Mouse (Mus musculus): ENCODE measurements at regions not wholly inside any gene's neighbourhood (a gene's known extent, or its start where the extent isn't known, plus 50 kb on each side); places are given as distances from the start of the nearest gene placed in this dataset.

DNA sequence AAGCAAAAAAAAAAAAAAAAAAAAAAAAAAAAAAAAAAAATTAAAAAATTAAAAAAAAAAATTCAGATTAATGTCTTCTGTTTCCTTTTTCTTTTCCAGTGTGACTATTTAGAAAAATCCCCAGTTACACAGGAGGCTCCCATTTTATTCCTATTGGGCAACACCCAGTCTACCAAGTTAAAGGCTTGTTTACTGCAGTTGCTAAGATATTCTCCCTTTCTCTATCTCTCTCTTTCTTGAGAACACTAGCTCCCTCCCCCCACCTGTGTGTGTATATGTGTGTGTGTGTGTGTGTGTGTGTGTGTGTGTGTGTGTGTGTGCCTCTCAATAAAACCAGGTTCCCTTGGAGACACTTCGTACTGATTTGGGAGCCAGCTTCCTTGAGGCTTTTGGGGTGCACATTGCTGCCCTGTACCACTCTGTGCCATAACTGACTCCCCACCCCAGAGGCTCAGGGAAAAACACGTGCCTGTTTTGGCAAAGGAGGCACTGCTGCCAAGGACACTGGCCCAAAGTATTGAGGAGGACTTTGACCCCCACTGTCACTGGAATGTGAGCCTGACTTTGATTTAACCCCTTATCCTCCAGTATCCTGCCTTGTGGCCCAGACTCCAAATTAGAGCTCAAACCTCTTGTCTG, 50.3 kb downstream of the Anapc15-ps start:
- 12% methylated on average over 2 of the region's 2 CpGs for WGBS
- Histone ChIP-seq H3K4me1 (ENCODE audit: control insufficient read depth, insufficient read depth, insufficient read length, low read length) (peaks cover 22% of the 10 kb centered on the region), H3K27ac (ENCODE audit: insufficient read depth, low read depth, low read length) (peak overlapping the region; percentile 33; the same call in 1 of the 2 replicates), H3K4me3 (ENCODE audit: low read depth, low read length) (no peak overlapping the region), H3K36me3 (ENCODE audit: control insufficient read depth, insufficient read depth, low read length) (no peaks in the 10 kb centered on the region), H3K27me3 (ENCODE audit: control insufficient read depth, insufficient read depth, low read length) (no peaks in the 10 kb centered on the region)
- TF ChIP-seq CTCF (IDR thresholded peaks at IDR 0.05; ENCODE audit: extremely low read depth, insufficient read length, insufficient replicate concordance, low read depth, low read length): no peak
- TF ChIP-seq POLR2A (IDR thresholded peaks at IDR 0.05; ENCODE audit: low read depth, low read length): no peak

DNA sequence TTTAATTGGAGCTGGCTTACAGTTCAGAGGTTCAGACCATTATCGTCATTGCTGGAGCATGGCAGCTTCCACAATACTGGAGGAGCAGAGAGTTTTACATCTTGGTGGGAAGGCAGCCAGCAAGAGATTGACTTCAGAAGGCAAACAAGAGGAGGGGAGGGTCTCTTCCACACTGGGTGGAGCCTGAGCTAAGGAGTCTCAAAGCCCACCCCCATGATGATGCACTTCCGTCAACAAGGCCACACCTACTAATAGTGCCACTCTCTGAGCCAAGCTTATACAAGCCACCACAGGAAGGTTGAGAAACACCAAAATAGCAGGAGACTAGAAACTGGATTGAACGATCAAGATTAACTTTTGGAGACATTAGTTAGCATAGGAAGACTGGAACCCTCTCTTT, 52.5 kb downstream of the Anapc15-ps start:
- Histone ChIP-seq H3K27ac (ENCODE audit: insufficient read depth, low read depth, low read length) (no peak overlapping the region), H3K4me3 (ENCODE audit: low read depth, low read length) (no peak overlapping the region), H3K4me1 (ENCODE audit: control insufficient read depth, insufficient read depth, insufficient read length, low read length) (peaks cover 18% of the 10 kb centered on the region), H3K36me3 (ENCODE audit: control insufficient read depth, insufficient read depth, low read length) (no peaks in the 10 kb centered on the region), H3K27me3 (ENCODE audit: control insufficient read depth, insufficient read depth, low read length) (no peaks in the 10 kb centered on the region)
- WGBS: 87% methylated on average over 3 of the region's 3 CpGs
- no peak for TF ChIP-seq CTCF (IDR thresholded peaks at IDR 0.05; ENCODE audit: extremely low read depth, insufficient read length, insufficient replicate concordance, low read depth, low read length)
- TF ChIP-seq POLR2A (IDR thresholded peaks at IDR 0.05; ENCODE audit: low read depth, low read length): no peak

DNA sequence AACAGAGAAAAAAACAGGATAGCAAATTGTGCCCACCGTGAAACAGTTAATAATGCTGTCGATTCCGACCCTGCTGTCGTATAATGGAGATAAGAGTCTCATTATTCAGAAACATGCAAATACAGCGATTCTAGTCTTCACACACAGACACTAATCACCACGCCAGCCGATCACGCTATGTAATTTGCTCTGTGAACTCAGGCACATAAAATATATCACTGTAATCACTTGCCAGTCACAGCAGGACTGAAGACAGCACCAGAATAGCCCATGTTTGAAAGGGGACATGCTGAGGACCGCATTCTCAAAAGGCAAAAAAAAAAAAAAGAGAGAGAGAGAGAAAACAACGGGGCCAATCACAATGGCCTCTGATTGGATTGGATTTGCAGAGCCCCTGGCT, 53.6 kb downstream of the Anapc15-ps start:
- no peak overlapping the region for H3K4me3 ChIP-seq (ENCODE audit: low read depth, low read length)
- H3K4me1 ChIP-seq (ENCODE audit: control insufficient read depth, insufficient read depth, insufficient read length, low read length): peaks cover 10% of the 10 kb centered on the region
- 23% methylated on average over 10 of the region's 10 CpGs for WGBS
- TF ChIP-seq POLR2A (IDR thresholded peaks at IDR 0.05; ENCODE audit: low read depth, low read length) (no peak), CTCF (IDR thresholded peaks at IDR 0.05; ENCODE audit: extremely low read depth, insufficient read length, insufficient replicate concordance, low read depth, low read length) (no peak)
- H3K36me3 ChIP-seq (ENCODE audit: control insufficient read depth, insufficient read depth, low read length): no peaks in the 10 kb centered on the region
- no peak overlapping the region for H3K27ac ChIP-seq (ENCODE audit: insufficient read depth, low read depth, low read length)
- H3K27me3 ChIP-seq (ENCODE audit: control insufficient read depth, insufficient read depth, low read length): no peaks in the 10 kb centered on the region

DNA sequence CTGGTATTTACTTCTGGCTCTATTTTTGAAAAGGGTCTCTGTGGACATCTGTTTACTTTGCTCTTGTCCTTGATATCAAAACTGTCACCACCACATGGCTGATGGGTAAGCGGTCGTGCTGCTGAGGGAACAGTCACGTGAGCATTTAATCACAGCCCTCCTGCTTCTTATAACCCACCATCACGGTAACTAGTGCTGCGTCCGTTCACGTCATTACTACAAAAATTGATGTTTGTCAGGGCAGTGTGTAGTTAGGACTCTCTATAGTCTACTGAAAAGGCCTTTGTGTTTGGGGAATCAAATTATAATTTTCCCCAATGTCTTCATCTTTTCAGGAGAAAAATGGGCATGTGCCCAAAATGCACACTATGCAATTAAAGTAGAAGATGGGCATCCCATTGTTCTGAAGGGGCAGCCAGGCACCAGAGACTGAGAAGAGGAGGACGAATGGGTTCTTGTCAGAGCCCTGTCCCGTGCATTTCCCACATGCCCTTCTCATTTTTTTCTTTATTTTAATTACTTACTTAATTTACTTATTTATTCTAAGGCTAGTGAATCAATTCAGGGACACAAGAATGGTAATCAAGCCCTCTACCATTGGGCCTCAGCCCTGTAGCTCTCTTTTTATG, 54.6 kb upstream of the Nudt4 start:
- Histone ChIP-seq H3K27ac (ENCODE audit: insufficient read depth, low read depth, low read length) (no peak overlapping the region), H3K36me3 (ENCODE audit: control insufficient read depth, insufficient read depth, low read length) (no peaks in the 10 kb centered on the region), H3K4me1 (ENCODE audit: control insufficient read depth, insufficient read depth, insufficient read length, low read length) (peaks cover 5% of the 10 kb centered on the region), H3K27me3 (ENCODE audit: control insufficient read depth, insufficient read depth, low read length) (no peaks in the 10 kb centered on the region), H3K4me3 (ENCODE audit: low read depth, low read length) (no peak overlapping the region)
- WGBS: 76% methylated on average over 9 of the region's 9 CpGs
- no peak for TF ChIP-seq CTCF (IDR thresholded peaks at IDR 0.05; ENCODE audit: extremely low read depth, insufficient read length, insufficient replicate concordance, low read depth, low read length)

DNA sequence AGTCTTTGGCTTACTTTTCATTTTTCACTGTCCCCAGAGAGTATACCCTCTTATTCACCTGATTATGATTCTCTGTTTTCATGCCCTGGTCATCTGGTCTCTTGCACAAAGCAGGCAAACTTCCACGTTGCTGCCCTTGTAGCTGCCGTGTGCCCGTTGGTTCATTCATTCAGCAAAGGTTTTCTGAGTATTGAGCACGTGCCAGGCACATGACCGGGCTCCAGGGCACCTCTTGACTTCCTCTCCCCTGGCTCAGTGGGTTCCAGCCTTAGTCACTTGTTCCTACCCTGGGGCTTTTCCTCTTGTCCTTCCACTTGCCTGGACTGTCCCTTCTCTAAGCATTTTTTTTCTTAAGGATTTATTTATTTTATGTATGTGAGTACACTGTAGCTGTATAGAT, 52.9 kb upstream of the Nudt4 start:
- no peaks in the 10 kb centered on the region for H3K4me1 ChIP-seq (ENCODE audit: control insufficient read depth, insufficient read depth, insufficient read length, low read length)
- no peak overlapping the region for H3K27ac ChIP-seq (ENCODE audit: insufficient read depth, low read depth, low read length)
- H3K27me3 ChIP-seq (ENCODE audit: control insufficient read depth, insufficient read depth, low read length): no peaks in the 10 kb centered on the region
- WGBS: 77% methylated on average over 5 of the region's 5 CpGs
- TF ChIP-seq CTCF (IDR thresholded peaks at IDR 0.05; ENCODE audit: extremely low read depth, insufficient read length, insufficient replicate concordance, low read depth, low read length): no peak
- TF ChIP-seq POLR2A (IDR thresholded peaks at IDR 0.05; ENCODE audit: low read depth, low read length): no peak
- H3K4me3 ChIP-seq (ENCODE audit: low read depth, low read length): no peak overlapping the region
- no peaks in the 10 kb centered on the region for H3K36me3 ChIP-seq (ENCODE audit: control insufficient read depth, insufficient read depth, low read length)

DNA sequence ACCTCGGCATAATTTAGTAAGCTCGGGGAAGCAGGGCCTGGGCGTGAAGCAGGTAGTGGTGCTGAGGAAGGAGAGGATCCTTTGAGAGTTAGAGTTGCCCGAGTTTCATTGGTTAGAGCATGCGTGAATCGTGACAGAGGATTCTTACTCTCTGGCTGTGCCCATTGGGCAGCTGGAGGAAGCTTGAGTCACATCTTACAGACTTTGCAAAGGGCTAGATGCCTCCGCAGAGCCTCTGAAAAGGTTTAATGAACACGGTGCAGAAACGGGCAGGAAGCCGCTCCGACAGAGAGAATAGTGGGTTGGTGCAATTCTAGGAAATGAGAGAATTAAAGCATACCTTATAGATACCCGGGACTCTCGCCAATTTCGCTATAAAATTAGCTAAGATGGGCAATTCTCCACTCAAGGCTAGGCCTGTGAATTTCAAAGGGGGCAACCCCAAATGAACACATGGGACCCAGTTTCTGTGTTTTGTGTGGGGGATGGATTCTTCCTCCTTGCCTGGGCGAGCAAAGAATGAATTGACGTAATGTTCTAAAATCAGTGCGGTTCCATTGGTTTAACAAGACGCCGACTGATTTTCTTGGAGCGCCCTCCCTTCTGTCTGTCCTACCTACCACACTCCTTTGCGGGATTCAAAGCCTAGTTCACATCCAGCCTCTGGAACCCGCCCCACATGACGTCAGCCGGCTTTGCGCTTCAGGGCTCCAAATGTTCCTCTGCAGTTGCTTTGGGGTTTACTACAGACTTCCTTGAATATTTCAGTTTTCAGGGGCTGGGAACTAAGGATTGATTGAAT, 52.1 kb upstream of the Nudt4 start:
- TF ChIP-seq CTCF (IDR thresholded peaks at IDR 0.05; ENCODE audit: extremely low read depth, insufficient read length, insufficient replicate concordance, low read depth, low read length) (no peak), POLR2A (IDR thresholded peaks at IDR 0.05; ENCODE audit: low read depth, low read length) (no peak)
- no peaks in the 10 kb centered on the region for H3K36me3 ChIP-seq (ENCODE audit: control insufficient read depth, insufficient read depth, low read length)
- WGBS: 86% methylated on average over 25 of the region's 25 CpGs
- H3K27me3 ChIP-seq (ENCODE audit: control insufficient read depth, insufficient read depth, low read length): no peaks in the 10 kb centered on the region
- no peaks in the 10 kb centered on the region for H3K4me1 ChIP-seq (ENCODE audit: control insufficient read depth, insufficient read depth, insufficient read length, low read length)
- H3K27ac ChIP-seq (ENCODE audit: insufficient read depth, low read depth, low read length): no peak overlapping the region
- no peak overlapping the region for H3K4me3 ChIP-seq (ENCODE audit: low read depth, low read length)
